In the genomic region with DNA sequence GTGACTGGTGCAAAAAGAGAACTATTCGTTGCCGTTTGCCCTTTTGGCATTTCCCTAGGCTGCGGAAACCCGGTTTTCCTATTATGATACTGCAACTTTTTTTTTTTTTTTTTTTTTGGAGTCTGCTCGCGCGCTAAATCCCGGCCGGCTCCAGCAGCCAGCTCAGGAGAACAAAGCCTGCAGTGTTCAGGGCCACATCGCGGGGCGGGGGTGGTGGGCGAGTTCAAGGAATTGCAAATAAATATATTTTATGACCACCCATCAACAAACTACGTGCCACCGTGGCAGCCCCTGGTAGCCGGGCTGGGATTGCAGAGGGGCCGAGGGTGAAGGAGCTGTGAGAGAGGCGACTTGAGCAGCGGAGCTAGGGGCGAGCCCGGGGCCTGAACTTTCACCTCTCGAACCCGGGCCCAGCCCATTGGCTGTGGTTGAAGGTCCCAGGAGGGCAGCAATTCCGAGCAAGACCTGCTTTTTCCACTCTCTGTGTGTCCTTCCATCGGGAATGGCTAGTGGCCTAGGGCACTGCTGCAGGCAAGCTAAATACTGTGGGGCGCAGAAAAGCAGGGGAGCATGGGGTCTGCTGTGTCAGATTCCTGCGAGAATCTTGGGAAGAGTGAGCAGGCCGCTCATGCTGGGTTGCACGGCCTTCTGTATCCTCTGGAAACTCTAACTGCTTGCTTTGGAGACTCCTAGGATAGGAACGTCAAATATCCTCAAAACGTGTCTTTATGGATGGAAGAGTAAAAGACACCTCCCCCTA, we compare ENCODE assay signal across 9 mouse cellular contexts. TPM values are rescaled to one million over a fixed set of nuclear protein-coding genes. Genes with fewer than 3 reads are reported as not detected.
DNase-seq lines count a peak whose midpoint lies in the region; ATAC-seq and TF ChIP-seq lines count a peak whose summit lies in the region.
"Had no signal": no experiment of that assay in that cellular context is flagged by ENCODE, and none has a peak within 500 bp of the region (broad histone marks: within the 10 kb centered on the region; RNA-seq: fewer than 3 reads in every experiment).

No protein-coding gene starts in this region.

- TF ChIP-seq CTCF in E14TG2a.4 (conservative IDR thresholded peaks at IDR 0.05; ENCODE audit: low read length) = no peak

- no peaks in the 10 kb centered on the region for H3K9me3 ChIP-seq in E14TG2a.4 (ENCODE audit: low read length)
- H3K9me3 ChIP-seq in forebrain, embryonic 16.5 days (ENCODE audit: control insufficient read depth, low read length) = no peaks in the 10 kb centered on the region
- H3K9me3 ChIP-seq in intestine, embryonic 16.5 days (ENCODE audit: control insufficient read depth, low read length) = no peaks in the 10 kb centered on the region
- no peaks in the 10 kb centered on the region for H3K9me3 ChIP-seq in midbrain, embryonic 16.5 days (replicated peaks; ENCODE audit: control insufficient read depth, low read length, poor library complexity, severe bottlenecking)

- DNase-seq in adrenal gland, postnatal 14 days = peak; percentile 12
- DNase-seq in adrenal gland, adult 8-10 months = no peak
- no peak for DNase-seq in layer of hippocampus, adult 18-20 months (ENCODE audit: low spot score in 2 of 2)
- no peak for DNase-seq in B cell, adult 2 months

- no peak for ATAC-seq in forebrain, embryonic 16.5 days
- ATAC-seq in intestine, embryonic 16.5 days = no peak
- ATAC-seq in midbrain, embryonic 16.5 days = no peak

- no peak overlapping the region for H3K27ac ChIP-seq in forebrain, embryonic 16.5 days (ENCODE audit: low read length)
- no peak overlapping the region for H3K27ac ChIP-seq in intestine, embryonic 16.5 days (ENCODE audit: low read length)
- H3K27ac ChIP-seq in midbrain, embryonic 16.5 days (ENCODE audit: low read length) = 0 out of 2 replicates have a peak overlapping the region, but pooled peaks have one; percentile 19

- no peaks in the 10 kb centered on the region for H3K36me3 ChIP-seq in E14TG2a.4 (ENCODE audit: insufficient read depth, low read length)
- no peaks in the 10 kb centered on the region for H3K36me3 ChIP-seq in forebrain, embryonic 16.5 days (ENCODE audit: control insufficient read depth, insufficient read depth)
- no peaks in the 10 kb centered on the region for H3K36me3 ChIP-seq in intestine, embryonic 16.5 days (ENCODE audit: control insufficient read depth, insufficient read depth, low read length)
- H3K36me3 ChIP-seq in midbrain, embryonic 16.5 days (ENCODE audit: control insufficient read depth, insufficient read depth, low read length) = no peaks in the 10 kb centered on the region

- peak overlapping the region; percentile 53 for H3K4me2 ChIP-seq in forebrain, embryonic 16.5 days (ENCODE audit: low read length)
- peak overlapping the region; percentile 50 for H3K4me2 ChIP-seq in intestine, embryonic 16.5 days (ENCODE audit: low read depth, low read length)
- peak overlapping the region; percentile 98 for H3K4me2 ChIP-seq in midbrain, embryonic 16.5 days (ENCODE audit: low read length)

- peaks cover 56% of the 10 kb centered on the region for H3K27me3 ChIP-seq in E14TG2a.4 (ENCODE audit: insufficient read depth, low read length)
- no peaks in the 10 kb centered on the region for H3K27me3 ChIP-seq in forebrain, embryonic 16.5 days (replicated peaks; ENCODE audit: control insufficient read depth, insufficient read depth, low read length)
- 0 out of 2 replicates have a peak, but pooled peaks cover 8% of the 10 kb centered on the region for H3K27me3 ChIP-seq in intestine, embryonic 16.5 days (replicated peaks; ENCODE audit: control insufficient read depth, insufficient read depth, low read length)
- peaks cover 3% of the 10 kb centered on the region; the same call in 1 of the 2 replicates for H3K27me3 ChIP-seq in midbrain, embryonic 16.5 days (ENCODE audit: control insufficient read depth, insufficient read depth, low read depth, low read length)

- H3K4me3 ChIP-seq in E14TG2a.4 (replicated peaks; ENCODE audit: low read length) = peak overlapping the region; percentile 48
- H3K4me3 ChIP-seq in forebrain, embryonic 16.5 days (replicated peaks; ENCODE audit: low read length) = peak overlapping the region; percentile 26
- H3K4me3 ChIP-seq in intestine, embryonic 16.5 days (ENCODE audit: low read length) = peak overlapping the region; percentile 28
- peak overlapping the region; percentile 29 for H3K4me3 ChIP-seq in midbrain, embryonic 16.5 days (ENCODE audit: low read depth, low read length)

- peak overlapping the region; percentile 47 for H3K9ac ChIP-seq in forebrain, embryonic 16.5 days (replicated peaks; ENCODE audit: low read depth, low read length)
- peak overlapping the region; percentile 44; the same call in 1 of the 2 replicates for H3K9ac ChIP-seq in intestine, embryonic 16.5 days (ENCODE audit: low read depth, low read length)
- H3K9ac ChIP-seq in midbrain, embryonic 16.5 days (ENCODE audit: low read depth, low read length) = peak overlapping the region; percentile 53

- 6% methylated on average over 31 of the region's 31 CpGs for WGBS in forebrain, embryonic 16.5 days
- 15% methylated on average over 31 of the region's 31 CpGs for WGBS in intestine, embryonic 16.5 days
- 4% methylated on average over 31 of the region's 31 CpGs for WGBS in midbrain, embryonic 16.5 days

- peaks cover 36% of the 10 kb centered on the region for H3K4me1 ChIP-seq in E14TG2a.4 (replicated peaks; ENCODE audit: low read depth, low read length)
- H3K4me1 ChIP-seq in forebrain, embryonic 16.5 days (replicated peaks; ENCODE audit: control insufficient read depth, insufficient read depth, low read length) = peaks cover 40% of the 10 kb centered on the region
- peaks cover 16% of the 10 kb centered on the region for H3K4me1 ChIP-seq in intestine, embryonic 16.5 days (ENCODE audit: control insufficient read depth, insufficient read depth, low read length)
- H3K4me1 ChIP-seq in midbrain, embryonic 16.5 days (ENCODE audit: control insufficient read depth, insufficient read depth, low read length) = peaks cover 28% of the 10 kb centered on the region

RNA-seq across cellular contexts. Expression of gene Foxp2, which starts 2.9 kb away (rescaled TPM):
- 5.1 and 6.0 TPM in 2 replicates for total RNA-seq in adrenal gland, postnatal 14 days (2021)
- total RNA-seq in adrenal gland, adult 8-10 months (2022) = 1 to 10 TPM; 4.3 to 7.3 (median 6.8) TPM
- 36.0 and 44.4 TPM in 2 replicates for polyA plus RNA-seq in forebrain, embryonic 16.5 days (2015; fragmentation: Nextera tagmentation; extraction: Ambion mirVana)
- 12.5 and 13.0 TPM in 2 replicates for polyA plus RNA-seq in intestine, embryonic 16.5 days (2015; fragmentation: Nextera tagmentation; extraction: Ambion mirVana)
- 90.8 and 93.0 TPM in 2 replicates for polyA plus RNA-seq in midbrain, embryonic 16.5 days (2015; fragmentation: Nextera tagmentation; extraction: Ambion mirVana)
- total RNA-seq in layer of hippocampus, adult 18-20 months (2021) = 1 to 10 TPM; 1.9 to 2.3 TPM
- polyA plus RNA-seq: C2C12 had no signal
